Mouse (Mus musculus) c-Kit-positive CD71-negative TER-119-negative erythroid progenitor cells, embryonic 14.5 days (primary cell): ENCODE results near the gene Mmp28.

Source experiments
- DNase-seq: peaks from one replicate; pipeline ENCODE4 v3.0.0-alpha.2; 2013; ENCODE audit warnings: low read depth

Mmp28 gene

GRCm38 (mm10) chr11:83447612-83448011 lies 15.3 kb downstream of the Mmp28 start:
- DNase-seq = no peak

- DNase-seq = no peak
Observed at GRCm38 (mm10) chr11:83445001-83445400, 17.9 kb downstream of the Mmp28 start.

GRCm38 (mm10) chr11:83443824-83444223 lies 19.0 kb downstream of the Mmp28 start:
- no peak for DNase-seq

GRCm38 (mm10) chr11:83442596-83443267 lies 20.1 kb downstream of the Mmp28 start:
- peak; percentile 77 for DNase-seq

GRCm38 (mm10) chr11:83441235-83441634 lies 21.6 kb downstream of the Mmp28 start:
- DNase-seq = no peak

GRCm38 (mm10) chr11:83440081-83441064 lies 22.5 kb downstream of the Mmp28 start:
- DNase-seq = peak; percentile 95

- no peak for DNase-seq
Observed at GRCm38 (mm10) chr11:83439426-83440060, 23.3 kb downstream of the Mmp28 start.

- DNase-seq = no peak
Observed at GRCm38 (mm10) chr11:83437377-83437776, 25.5 kb downstream of the Mmp28 start, which contains the start of gene 1700020L24Rik. Gene 1700020L24Rik (plus strand): TSS chr11:83437677.

- no peak for DNase-seq
Observed at GRCm38 (mm10) chr11:83432533-83432932, 30.3 kb downstream of the Mmp28 start.

GRCm38 (mm10) chr11:83429355-83429754 lies 33.5 kb downstream of the Mmp28 start, which contains the start of gene Gas2l2:
Gene Gas2l2 (minus strand): TSS chr11:83429455.
- no peak for DNase-seq

- no peak for DNase-seq
Observed at GRCm38 (mm10) chr11:83426964-83427363, 35.9 kb downstream of the Mmp28 start.

- peak; percentile 62 for DNase-seq
Observed at GRCm38 (mm10) chr11:83424681-83425080, 38.2 kb downstream of the Mmp28 start.

GRCm38 (mm10) chr11:83421305-83421704 lies 41.6 kb downstream of the Mmp28 start:
- DNase-seq = peak; percentile 78

- DNase-seq = no peak
Observed at GRCm38 (mm10) chr11:83420338-83420737, 42.5 kb downstream of the Mmp28 start.

- no peak for DNase-seq
Observed at GRCm38 (mm10) chr11:83418566-83418965, 44.3 kb downstream of the Mmp28 start.

- no peak for DNase-seq
Observed at GRCm38 (mm10) chr11:83417708-83418107, 45.2 kb downstream of the Mmp28 start.

GRCm38 (mm10) chr11:83417080-83417479 lies 45.8 kb downstream of the Mmp28 start:
- DNase-seq = peak; percentile 78

GRCm38 (mm10) chr11:83410510-83410909 lies 52.4 kb downstream of the Mmp28 start:
- DNase-seq = no peak

- no peak for DNase-seq
Observed at GRCm38 (mm10) chr11:83409792-83410291, 53.0 kb downstream of the Mmp28 start.

GRCm38 (mm10) chr11:83409087-83409754 lies 53.6 kb downstream of the Mmp28 start, which contains the start of gene Rasl10b:
Gene Rasl10b (plus strand): TSS chr11:83409137.
- DNase-seq = no peak

- DNase-seq = no peak
Observed at GRCm38 (mm10) chr11:83408242-83408641, 54.6 kb downstream of the Mmp28 start.
